In genomic region chr5:20678573-20678972, GRCm38 (mm10) we compare ENCODE assay signal across 29 mouse cellular contexts.
"Had no signal": no experiment of that assay in that cellular context is flagged by ENCODE, and none has a peak within 500 bp of the region (broad histone marks: within the 10 kb centered on the region; RNA-seq: fewer than 3 reads in every experiment).

No protein-coding gene starts in this region.

- H3K9ac ChIP-seq: heart, embryonic 13.5 days; heart, embryonic 15.5 days; hindbrain, embryonic 12.5 days; hindbrain, embryonic 14.5 days; intestine, embryonic 15.5 days; kidney, embryonic 15.5 days; limb, embryonic 13.5 days; limb, embryonic 15.5 days; liver, embryonic 12.5 days; liver, embryonic 14.5 days had no signal

- H3K9me3 ChIP-seq: heart, embryonic 13.5 days; heart, embryonic 15.5 days; hindbrain, embryonic 10.5 days; hindbrain, embryonic 12.5 days; intestine, embryonic 15.5 days; kidney, embryonic 15.5 days; limb, embryonic 13.5 days; limb, embryonic 15.5 days; liver, embryonic 12.5 days had no signal

- DNase-seq: gastrocnemius, adult 2 months; gastrocnemius, postnatal 10 days; gastrocnemius, postnatal 25 days; heart, adult 18-20 months; heart, postnatal 14 days; heart, postnatal 36 days; kidney, adult 18-20 months; kidney, adult 8-10 months; kidney, postnatal 14 days; kidney, postnatal 36 days; layer of hippocampus, adult 9-11 months; layer of hippocampus, postnatal 36 days; left cerebral cortex, postnatal 4 days had no signal

- H3K4me2 ChIP-seq: heart, embryonic 11.5 days; heart, embryonic 13.5 days; heart, embryonic 15.5 days; hindbrain, embryonic 12.5 days; hindbrain, embryonic 14.5 days; intestine, embryonic 15.5 days; kidney, embryonic 15.5 days; limb, embryonic 13.5 days; limb, embryonic 15.5 days; liver, embryonic 12.5 days had no signal

- H3K36me3 ChIP-seq: heart, embryonic 13.5 days; heart, embryonic 15.5 days; hindbrain, embryonic 10.5 days; hindbrain, embryonic 12.5 days; intestine, embryonic 15.5 days; kidney, embryonic 15.5 days; limb, embryonic 13.5 days; limb, embryonic 15.5 days; liver, embryonic 12.5 days had no signal

- H3K4me3 ChIP-seq: gastrocnemius, adult 2 months; heart, embryonic 13.5 days; heart, embryonic 15.5 days; hindbrain, embryonic 10.5 days; hindbrain, embryonic 12.5 days; intestine, embryonic 15.5 days; kidney, embryonic 15.5 days; limb, embryonic 13.5 days; limb, embryonic 15.5 days; liver, embryonic 12.5 days had no signal

- H3K27ac ChIP-seq: gastrocnemius, adult 2 months; heart, embryonic 13.5 days; heart, embryonic 15.5 days; hindbrain, embryonic 10.5 days; hindbrain, embryonic 12.5 days; hindbrain, embryonic 14.5 days; intestine, embryonic 15.5 days; kidney, embryonic 15.5 days; kidney, postnatal 0 days; limb, embryonic 13.5 days; limb, embryonic 15.5 days; liver, embryonic 12.5 days; liver, embryonic 14.5 days had no signal

- H3K4me1 ChIP-seq: heart, embryonic 15.5 days; limb, embryonic 15.5 days; liver, embryonic 12.5 days had no signal

- ATAC-seq: hindbrain, embryonic 16.5 days; inflammation-experienced regulatory T-cells, adult 6 months; intestine, embryonic 15.5 days; intestine, postnatal 0 days; liver, embryonic 12.5 days had no signal

- H3K27me3 ChIP-seq: heart, embryonic 13.5 days; heart, embryonic 15.5 days; hindbrain, embryonic 12.5 days; intestine, embryonic 15.5 days; kidney, embryonic 15.5 days; limb, embryonic 13.5 days; limb, embryonic 15.5 days; liver, embryonic 12.5 days had no signal
